Mouse (Mus musculus): ENCODE data around the gene Alpk3.

DNA sequence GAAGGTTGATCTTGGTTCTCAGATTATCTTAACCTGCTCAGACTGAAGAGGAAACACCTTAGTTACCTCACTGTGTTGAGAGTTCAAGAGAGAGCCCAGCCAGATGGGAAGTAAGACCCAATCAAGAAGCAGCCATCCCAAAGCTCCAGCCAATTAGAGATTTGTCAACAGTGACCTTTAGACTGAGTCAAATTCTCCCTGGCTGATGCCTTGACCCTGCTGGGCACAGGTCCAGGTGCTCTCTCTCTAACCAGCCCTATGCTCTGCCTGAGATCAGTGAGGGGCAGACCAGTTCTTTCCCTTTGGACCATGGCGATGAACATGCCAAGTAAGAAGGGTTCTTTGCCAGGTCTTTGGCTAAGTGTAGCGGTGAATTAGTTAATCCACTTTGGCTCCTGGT lies 54.3 kb downstream of the Alpk3 start:
- no peak for TF ChIP-seq CHD2 (IDR thresholded peaks at IDR 0.05; ENCODE audit: low read depth, low read length)
- no peak for TF ChIP-seq HCFC1 (IDR thresholded peaks at IDR 0.05; ENCODE audit: borderline replicate concordance, insufficient read depth, low read length)
- no peak for TF ChIP-seq ZNF384 (IDR thresholded peaks at IDR 0.05; ENCODE audit: low read depth, low read length)
- TF ChIP-seq ZC3H11A (IDR thresholded peaks at IDR 0.05; ENCODE audit: borderline replicate concordance, low read depth, low read length) = no peak

Measured in ES-E14 (cell line).